Mouse (Mus musculus): ENCODE data around the gene Raver1. TPM values are rescaled to one million over a fixed set of nuclear protein-coding genes. Genes with fewer than 3 reads are reported as not detected.

Gene Raver1
- polyA plus RNA-seq (2012; ENCODE audit: insufficient read depth, insufficient read length, missing spikeins): 15.5 and 16.4 TPM in 2 replicates

DNA sequence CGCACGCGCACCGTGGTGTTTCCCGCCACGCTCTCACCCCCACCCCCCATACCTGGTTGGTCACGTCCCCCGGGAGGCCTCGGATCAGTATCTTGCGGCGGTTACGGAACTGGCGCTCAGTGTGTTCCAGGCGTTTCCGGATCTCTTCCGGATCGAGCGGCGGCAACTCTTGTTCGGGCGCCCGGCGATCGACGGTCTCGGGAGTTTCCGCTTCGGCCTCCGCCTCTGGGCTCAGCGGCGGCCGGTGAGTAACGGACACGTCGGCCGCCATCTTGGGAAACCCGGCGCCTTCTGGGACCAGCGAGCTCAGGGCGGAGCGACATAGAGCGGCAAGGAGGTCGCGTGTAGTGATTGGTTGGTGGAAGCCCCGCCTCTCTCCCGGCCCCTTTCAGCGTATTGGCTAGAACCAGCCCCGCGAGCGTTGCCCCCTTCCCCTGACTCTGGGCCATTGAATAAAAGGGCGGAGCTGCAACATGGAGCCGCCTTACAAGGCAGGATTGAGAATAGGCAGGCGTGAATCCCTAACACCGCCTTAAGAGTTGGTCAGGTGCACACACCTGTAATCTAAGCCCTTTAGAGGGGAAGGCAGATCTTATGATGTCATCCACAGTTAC, at the start of gene Raver1, which contains the start of gene Gm38431:
TSS of gene Raver1 (minus strand) at position 302 of the 614 bp plus-strand sequence.
TSS of gene Gm38431 (minus strand) at position 291 of the 614 bp plus-strand sequence.
- Histone ChIP-seq H3K4me3 (ENCODE audit: insufficient read depth, low read depth, low read length) (peak within 1 kb of the TSS; percentile 85), H3K4me1 (ENCODE audit: control insufficient read depth, insufficient read depth, insufficient read length, low read length) (peaks cover 6% of the 10 kb centered on the region), H3K27ac (replicated peaks; ENCODE audit: low read depth, low read length) (peak within 1 kb of the TSS; percentile 91)

- H3K4me3 ChIP-seq (ENCODE audit: insufficient read depth, low read depth, low read length): no peak overlapping the region
- H3K27ac ChIP-seq (replicated peaks; ENCODE audit: low read depth, low read length): no peak overlapping the region
- peaks cover 16% of the 10 kb centered on the region for H3K4me1 ChIP-seq (ENCODE audit: control insufficient read depth, insufficient read depth, insufficient read length, low read length)
Measured at GRCm38 (mm10) chr9:21138386-21138785, 46.6 kb upstream of the Raver1 start.

GRCm38 (mm10) chr9:21137229-21137628, 45.4 kb upstream of the Raver1 start:
- Histone ChIP-seq H3K4me3 (ENCODE audit: insufficient read depth, low read depth, low read length) (no peak overlapping the region), H3K4me1 (ENCODE audit: control insufficient read depth, insufficient read depth, insufficient read length, low read length) (peaks cover 16% of the 10 kb centered on the region), H3K27ac (replicated peaks; ENCODE audit: low read depth, low read length) (no peak overlapping the region)

- peak overlapping the region; percentile 42 for H3K27ac ChIP-seq (replicated peaks; ENCODE audit: low read depth, low read length)
- peaks cover 16% of the 10 kb centered on the region for H3K4me1 ChIP-seq (ENCODE audit: control insufficient read depth, insufficient read depth, insufficient read length, low read length)
- no peak overlapping the region for H3K4me3 ChIP-seq (ENCODE audit: insufficient read depth, low read depth, low read length)
Measured at GRCm38 (mm10) chr9:21136401-21136800, 44.6 kb upstream of the Raver1 start.

GRCm38 (mm10) chr9:21135941-21136381, 44.2 kb upstream of the Raver1 start:
- H3K27ac ChIP-seq (replicated peaks; ENCODE audit: low read depth, low read length): peak overlapping the region; percentile 42
- no peak overlapping the region for H3K4me3 ChIP-seq (ENCODE audit: insufficient read depth, low read depth, low read length)
- H3K4me1 ChIP-seq (ENCODE audit: control insufficient read depth, insufficient read depth, insufficient read length, low read length): peaks cover 16% of the 10 kb centered on the region

DNA sequence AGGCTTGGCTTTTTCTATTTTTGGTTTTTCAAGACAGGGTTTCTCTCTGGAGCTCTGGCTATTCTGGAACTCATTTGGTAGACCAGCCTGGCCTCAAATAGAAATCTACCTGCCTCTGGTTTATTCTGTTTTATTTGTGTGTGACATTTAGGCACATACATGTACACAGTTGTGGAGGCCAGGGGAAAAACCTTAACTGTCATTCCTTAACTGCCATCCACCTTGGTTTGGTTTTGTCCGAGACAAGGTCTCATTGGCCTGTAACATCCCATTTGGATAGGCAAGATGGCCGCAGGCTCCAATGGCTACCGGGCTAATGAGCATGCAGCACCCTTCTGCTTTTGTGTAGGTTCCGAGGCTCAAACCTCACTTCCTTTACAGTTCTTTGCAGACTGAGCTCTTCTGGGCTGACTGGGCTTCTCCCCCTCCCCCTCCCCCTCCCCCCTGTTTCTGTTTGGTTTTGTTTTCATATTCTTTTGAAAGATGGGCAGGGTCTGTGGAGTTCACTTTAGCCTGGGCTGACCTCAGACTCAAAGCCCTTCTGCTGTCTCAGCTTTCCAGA, 43.6 kb upstream of the Raver1 start:
- H3K27ac ChIP-seq (replicated peaks; ENCODE audit: low read depth, low read length): peak overlapping the region; percentile 70
- no peak overlapping the region for H3K4me3 ChIP-seq (ENCODE audit: insufficient read depth, low read depth, low read length)

GRCm38 (mm10) chr9:21134595-21135328, 43.0 kb upstream of the Raver1 start:
- Histone ChIP-seq H3K4me3 (ENCODE audit: insufficient read depth, low read depth, low read length) (no peak overlapping the region), H3K27ac (replicated peaks; ENCODE audit: low read depth, low read length) (peak overlapping the region; percentile 70), H3K4me1 (ENCODE audit: control insufficient read depth, insufficient read depth, insufficient read length, low read length) (peaks cover 16% of the 10 kb centered on the region)

More for the DNA sequence above, 43.6 kb upstream of the Raver1 start:
- peaks cover 16% of the 10 kb centered on the region for H3K4me1 ChIP-seq (ENCODE audit: control insufficient read depth, insufficient read depth, insufficient read length, low read length)

DNA sequence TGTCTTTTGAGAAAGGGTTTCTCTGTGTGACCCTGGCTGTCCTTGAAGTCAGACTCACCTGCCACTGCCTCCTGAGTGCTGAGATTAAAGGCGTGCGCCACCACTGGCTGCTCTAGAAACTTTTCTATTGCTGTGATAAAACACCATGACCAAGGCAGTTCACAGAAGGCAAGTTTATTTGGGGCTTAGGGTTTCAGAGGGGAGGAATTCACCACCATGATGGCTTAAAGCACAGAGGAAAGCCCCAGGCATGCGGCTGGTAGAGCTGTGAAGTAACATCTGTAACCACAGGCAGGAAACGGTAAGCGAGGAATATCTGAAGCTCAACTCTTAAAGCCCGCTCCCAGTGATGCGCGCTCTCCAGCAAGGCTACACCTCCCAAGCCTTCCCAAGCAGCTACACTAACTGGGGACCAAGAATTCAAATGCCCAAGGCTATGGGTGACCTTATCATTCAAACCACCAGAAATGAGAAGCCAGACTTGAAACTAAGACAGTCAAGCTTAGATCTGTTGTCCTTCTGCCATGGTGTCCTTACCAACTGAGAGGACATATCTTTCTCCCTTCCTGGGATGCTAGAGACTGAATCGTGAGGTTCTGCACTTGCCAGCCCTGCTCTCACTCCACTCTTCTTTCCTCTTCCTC, 41.4 kb upstream of the Raver1 start:
- Histone ChIP-seq H3K4me1 (ENCODE audit: control insufficient read depth, insufficient read depth, insufficient read length, low read length) (peaks cover 16% of the 10 kb centered on the region), H3K4me3 (ENCODE audit: insufficient read depth, low read depth, low read length) (no peak overlapping the region), H3K27ac (replicated peaks; ENCODE audit: low read depth, low read length) (no peak overlapping the region)

DNA sequence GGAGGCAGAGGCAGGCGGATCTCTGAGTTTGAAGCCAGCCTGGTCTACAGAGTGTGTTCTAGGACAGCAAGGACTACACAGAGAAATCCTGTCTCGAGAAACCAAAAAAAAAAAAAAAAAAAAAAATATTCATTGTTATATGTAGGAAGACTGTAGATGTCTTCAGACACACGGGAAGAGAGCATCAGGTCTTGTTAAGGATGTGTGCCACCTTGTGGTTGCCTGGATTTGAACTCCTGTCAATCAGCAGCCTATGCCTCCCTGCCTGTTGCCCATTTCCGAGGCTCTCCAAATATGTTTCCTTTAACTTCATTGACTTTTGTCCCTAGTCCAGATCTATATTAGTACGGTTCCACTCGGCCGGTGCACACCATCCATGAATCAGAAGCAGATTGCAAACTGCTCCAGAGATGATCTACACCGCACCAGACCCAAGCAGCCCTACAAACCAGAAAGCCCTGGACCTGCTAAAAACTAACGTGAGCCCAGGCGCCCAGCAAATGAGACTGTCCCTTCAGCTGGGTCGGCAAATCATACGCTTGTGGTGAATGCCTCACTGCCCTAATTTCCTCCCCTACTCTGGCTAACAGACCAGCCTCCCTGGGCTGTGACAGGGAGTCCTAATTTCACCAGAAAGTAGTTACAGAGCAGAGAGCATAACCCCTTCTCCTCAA, 40.4 kb upstream of the Raver1 start:
- Histone ChIP-seq H3K4me3 (ENCODE audit: insufficient read depth, low read depth, low read length) (no peak overlapping the region), H3K27ac (replicated peaks; ENCODE audit: low read depth, low read length) (no peak overlapping the region), H3K4me1 (ENCODE audit: control insufficient read depth, insufficient read depth, insufficient read length, low read length) (peaks cover 16% of the 10 kb centered on the region)

- peak within 1 kb of the TSS; percentile 86 for H3K4me3 ChIP-seq (ENCODE audit: insufficient read depth, low read depth, low read length)
- H3K4me1 ChIP-seq (ENCODE audit: control insufficient read depth, insufficient read depth, insufficient read length, low read length): peaks cover 14% of the 10 kb centered on the region
- H3K27ac ChIP-seq (replicated peaks; ENCODE audit: low read depth, low read length): peak within 1 kb of the TSS; percentile 27; the same call in 1 of the 2 replicates
Measured at GRCm38 (mm10) chr9:21131059-21131956, 39.5 kb upstream of the Raver1 start, which contains the start of gene Tyk2. Gene Tyk2 (minus strand): TSS chr9:21131243.

- no peak overlapping the region for H3K27ac ChIP-seq (replicated peaks; ENCODE audit: low read depth, low read length)
- no peaks in the 10 kb centered on the region for H3K4me1 ChIP-seq (ENCODE audit: control insufficient read depth, insufficient read depth, insufficient read length, low read length)
- H3K4me3 ChIP-seq (ENCODE audit: insufficient read depth, low read depth, low read length): no peak overlapping the region
Measured at GRCm38 (mm10) chr9:21126259-21126627, 34.4 kb upstream of the Raver1 start.

- Histone ChIP-seq H3K27ac (replicated peaks; ENCODE audit: low read depth, low read length) (peak overlapping the region; percentile 48; the same call in 1 of the 2 replicates), H3K4me1 (ENCODE audit: control insufficient read depth, insufficient read depth, insufficient read length, low read length) (no peaks in the 10 kb centered on the region), H3K4me3 (ENCODE audit: insufficient read depth, low read depth, low read length) (no peak overlapping the region)
Measured at GRCm38 (mm10) chr9:21125502-21126258, 33.9 kb upstream of the Raver1 start.

- no peak overlapping the region for H3K4me3 ChIP-seq (ENCODE audit: insufficient read depth, low read depth, low read length)
- no peak overlapping the region for H3K27ac ChIP-seq (replicated peaks; ENCODE audit: low read depth, low read length)
- no peaks in the 10 kb centered on the region for H3K4me1 ChIP-seq (ENCODE audit: control insufficient read depth, insufficient read depth, insufficient read length, low read length)
Measured at GRCm38 (mm10) chr9:21124837-21125236, 33.0 kb upstream of the Raver1 start.

Data from brown adipose tissue, adult 24 weeks (tissue).